In the genomic region with DNA sequence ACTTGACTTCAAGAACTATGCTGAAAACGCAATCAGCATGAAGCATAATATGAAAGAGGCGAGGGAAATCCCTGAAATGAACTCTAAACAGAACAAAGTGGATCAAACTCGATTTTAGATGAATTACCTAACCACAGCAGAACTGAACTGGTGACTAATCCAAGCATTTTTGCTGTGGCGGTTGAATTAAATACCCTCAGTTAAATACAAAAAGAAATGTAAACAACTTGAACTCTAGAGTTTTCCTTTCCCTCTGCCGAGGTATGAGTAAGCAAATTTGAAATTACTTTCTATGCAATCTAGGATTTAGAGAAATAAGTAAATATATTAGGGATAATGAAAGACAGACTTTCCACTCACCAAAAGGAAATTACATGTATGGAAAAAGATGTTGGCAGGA, we compare ENCODE assay signal across 15 mouse cellular contexts.
"Had no signal": no experiment of that assay in that cellular context is flagged by ENCODE, and none has a peak within 500 bp of the region (broad histone marks: within the 10 kb centered on the region; RNA-seq: fewer than 3 reads in every experiment).

No protein-coding gene starts in this region.

- H3K9me3 ChIP-seq: kidney, embryonic 15.5 days; limb, embryonic 13.5 days; liver, embryonic 15.5 days; megakaryocyte, embryonic 14.5 days had no signal

- H3K27ac ChIP-seq: kidney, embryonic 15.5 days; limb, embryonic 13.5 days; liver, embryonic 15.5 days; macrophage; stomach, postnatal 0 days had no signal

- H3K36me3 ChIP-seq: kidney, embryonic 15.5 days; limb, embryonic 13.5 days; liver, embryonic 15.5 days had no signal

- H3K4me3 ChIP-seq: kidney, embryonic 15.5 days; limb, embryonic 13.5 days; liver, embryonic 15.5 days; megakaryocyte, embryonic 14.5 days had no signal

- H3K9ac ChIP-seq: kidney, embryonic 15.5 days; limb, embryonic 13.5 days; liver, embryonic 15.5 days had no signal

- ATAC-seq: midbrain, embryonic 16.5 days had no signal

- H3K4me2 ChIP-seq: kidney, embryonic 15.5 days; limb, embryonic 13.5 days; liver, embryonic 11.5 days; liver, embryonic 15.5 days; midbrain, embryonic 11.5 days had no signal

- H3K27me3 ChIP-seq: kidney, embryonic 15.5 days; limb, embryonic 13.5 days; liver, embryonic 15.5 days; megakaryocyte, embryonic 14.5 days had no signal

- DNase-seq: kidney, adult 2 months; kidney, postnatal 14 days; layer of hippocampus, adult 9-11 months; lung, adult 2 months; lung, postnatal 10 days; thymus, postnatal 4 days had no signal

- H3K4me1 ChIP-seq: kidney, embryonic 15.5 days; limb, embryonic 13.5 days; liver, embryonic 15.5 days; megakaryocyte, embryonic 14.5 days had no signal
